Mouse (Mus musculus): Measurements from ENCODE around the gene Cdk14.

The Cdk14 gene

GRCm38 (mm10) chr5:5054270-5054669 is 365.8 kb downstream of the Cdk14 start:
- no peak for DNase-seq

DNA sequence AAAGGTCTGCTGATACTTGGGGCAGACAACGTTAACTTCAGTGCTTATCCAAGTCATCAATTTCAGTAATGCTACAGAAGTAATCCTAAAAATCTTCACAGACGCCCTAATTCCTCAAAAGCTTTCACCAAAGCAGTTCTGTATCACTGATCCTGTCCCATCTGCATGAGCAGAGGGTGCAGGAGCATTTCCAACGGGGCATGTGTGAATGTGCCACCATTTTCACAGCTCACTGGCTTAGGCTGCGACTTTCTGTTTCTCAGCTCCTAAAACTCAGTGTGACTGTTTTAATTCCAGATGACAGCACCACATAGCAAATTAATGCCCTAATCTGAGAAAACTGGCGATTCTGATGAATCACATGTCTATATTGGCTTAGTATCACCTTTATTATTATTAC is 375.8 kb downstream of the Cdk14 start:
- no peak for DNase-seq

GRCm38 (mm10) chr5:5042735-5043134 is 377.4 kb downstream of the Cdk14 start:
- no peak for DNase-seq

DNA sequence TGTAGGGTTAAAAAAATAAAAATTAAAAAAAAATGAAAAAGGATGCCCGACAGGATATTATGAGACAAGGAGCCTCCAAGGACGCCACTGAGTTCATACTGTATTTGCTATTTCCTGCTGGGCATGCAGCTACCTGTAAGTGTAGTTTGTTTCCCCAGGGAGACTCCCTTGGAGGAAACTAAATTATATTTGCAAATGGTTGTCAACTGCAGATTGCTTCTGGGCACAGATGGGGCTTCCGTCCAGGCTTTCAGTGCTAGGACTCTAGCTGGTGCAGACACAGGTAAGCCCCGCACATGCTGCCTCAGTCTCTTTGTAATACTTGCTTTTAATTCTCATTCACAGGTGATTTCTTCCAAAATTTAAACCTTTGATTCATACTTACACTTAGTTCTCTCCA is 378.6 kb downstream of the Cdk14 start:
- no peak for DNase-seq

DNA sequence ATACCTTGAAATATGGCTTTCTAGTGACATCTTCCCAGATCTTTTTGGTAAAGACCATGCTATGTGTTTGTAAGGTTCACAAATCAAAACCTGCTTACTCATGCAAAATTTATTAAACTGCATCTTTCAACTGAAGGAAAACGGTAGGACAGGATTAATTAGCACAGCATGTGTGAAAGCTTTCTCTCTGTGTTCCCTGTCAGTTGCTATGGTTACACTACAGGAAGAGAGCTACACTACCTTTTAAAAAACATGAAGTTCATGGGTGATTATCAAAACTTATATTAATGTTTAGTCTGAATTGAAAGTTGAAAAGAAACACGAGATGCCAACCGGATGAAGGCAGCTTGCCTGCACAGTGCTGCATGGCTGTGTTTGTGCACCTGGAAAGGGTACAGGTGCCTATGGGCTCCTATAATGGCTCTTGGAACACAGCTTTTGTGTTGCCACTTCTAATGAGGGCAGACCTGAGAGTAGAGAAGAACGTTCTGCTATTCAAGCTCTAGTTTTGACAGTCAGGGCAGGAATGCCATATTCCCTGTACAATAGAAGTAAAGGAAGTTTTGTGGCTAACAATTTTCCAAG is 380.3 kb downstream of the Cdk14 start:
- no peak for DNase-seq

- DNase-seq, result peak; percentile 9
These were observed 386.7 kb downstream of the Cdk14 start for GRCm38 (mm10) chr5:5033445-5033844.

DNA sequence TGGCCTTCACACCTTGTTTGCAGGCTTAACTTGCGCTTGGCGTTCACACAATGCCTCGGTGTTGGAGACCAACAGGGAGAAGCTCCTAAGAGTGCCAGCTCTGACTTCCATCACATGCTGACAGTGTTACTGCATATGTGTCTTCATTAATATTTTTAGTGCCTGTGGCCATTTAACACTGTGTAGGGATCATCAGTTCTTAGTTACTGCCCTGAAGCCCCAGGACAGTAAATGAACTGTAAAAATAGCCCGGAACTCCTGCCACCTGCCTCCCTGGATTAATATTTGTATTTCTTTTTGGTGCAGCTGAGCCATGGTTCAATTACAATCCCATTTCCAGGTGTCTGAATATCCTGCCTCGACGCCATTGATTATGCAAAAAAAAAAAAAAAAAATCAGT is 387.3 kb downstream of the Cdk14 start:
- no peak for DNase-seq

DNA sequence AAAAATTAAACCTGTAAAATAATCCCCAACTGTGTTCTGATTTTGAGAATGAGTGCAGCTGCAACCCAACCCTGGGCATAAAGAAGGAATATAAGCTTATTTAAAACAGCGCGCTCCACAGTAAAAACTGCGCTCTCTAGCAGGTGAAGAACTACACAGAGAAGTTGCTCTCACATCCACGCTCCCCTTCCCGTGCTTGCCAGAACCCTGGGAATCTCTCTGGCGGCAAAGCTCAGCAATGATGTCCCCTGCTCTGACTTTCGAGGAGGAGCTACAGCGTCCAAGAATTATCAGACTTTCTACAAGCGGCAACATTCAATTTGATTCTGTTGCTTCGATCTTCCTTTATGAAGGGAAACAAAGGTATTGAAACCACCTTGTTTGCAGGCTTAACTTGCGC is 387.7 kb downstream of the Cdk14 start:
- no peak for DNase-seq

DNA sequence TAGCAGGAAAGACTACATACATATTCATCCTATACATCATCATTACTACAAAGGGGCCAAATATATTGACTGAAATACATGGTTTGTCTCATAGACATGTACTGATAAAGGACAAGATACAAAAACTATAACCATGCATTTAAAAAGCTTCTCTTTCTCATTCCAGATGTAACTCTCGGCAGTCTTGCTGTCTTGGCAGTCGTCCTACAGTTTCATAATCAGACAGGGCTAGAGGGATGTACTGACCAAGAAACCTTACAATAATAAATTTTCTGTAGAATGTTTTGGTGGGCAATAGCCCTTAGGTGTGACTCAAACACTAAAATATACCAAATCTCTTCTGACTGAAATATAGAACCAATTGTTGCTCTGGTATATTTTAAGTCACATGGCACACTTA is 389.7 kb downstream of the Cdk14 start:
- no peak for DNase-seq

DNA sequence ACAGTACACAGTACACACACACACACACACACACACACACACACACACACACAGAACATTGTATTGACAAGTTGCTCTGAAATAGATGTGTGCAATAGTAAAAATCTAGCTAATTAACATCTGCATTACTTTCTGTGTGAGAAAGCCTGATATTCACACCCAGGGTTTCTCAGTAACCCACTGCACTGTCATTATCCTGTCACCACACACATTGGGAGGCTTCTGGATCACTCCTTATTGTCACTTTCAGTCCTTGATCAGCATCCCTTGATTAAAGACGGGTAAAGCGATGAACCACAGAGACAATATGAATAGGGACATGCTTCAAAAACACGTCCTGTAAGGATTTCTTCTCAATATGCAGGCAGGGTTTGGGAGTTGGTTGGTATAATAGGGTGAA is 401.2 kb downstream of the Cdk14 start:
- no peak for DNase-seq

- DNase-seq, result no peak
These were observed 401.9 kb downstream of the Cdk14 start for GRCm38 (mm10) chr5:5018242-5018641.

- DNase-seq, result no peak
These were observed 406.3 kb downstream of the Cdk14 start for GRCm38 (mm10) chr5:5013783-5014182.

GRCm38 (mm10) chr5:5012521-5013346 is 407.4 kb downstream of the Cdk14 start:
- DNase-seq, result no peak

DNA sequence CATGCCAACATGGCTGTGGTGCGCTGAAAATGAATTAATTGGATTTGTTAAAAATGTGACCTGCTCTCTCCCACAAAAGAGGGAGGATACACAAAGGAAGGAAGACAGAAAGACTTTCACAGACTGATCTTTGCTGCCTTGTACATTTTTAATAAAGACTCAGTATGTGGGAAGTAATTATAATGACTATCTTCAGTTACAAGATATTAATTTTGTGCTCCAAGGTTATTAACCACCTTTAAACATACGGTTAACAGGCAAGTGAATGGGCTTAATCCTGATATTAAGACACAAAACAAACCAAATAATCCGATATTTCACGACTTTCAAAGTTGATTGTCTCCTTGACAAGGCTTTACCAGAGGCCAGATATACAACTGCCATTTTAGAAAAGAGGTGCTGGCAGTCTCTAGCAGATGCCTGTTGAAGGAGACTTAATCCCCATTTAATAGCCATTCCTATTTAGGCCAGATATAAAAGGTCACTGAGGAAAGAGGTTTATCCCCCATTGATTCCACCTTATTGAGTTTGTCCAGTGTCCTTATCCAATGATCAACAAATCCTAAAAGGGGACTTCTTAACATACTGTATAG is 411.9 kb downstream of the Cdk14 start:
- no peak for DNase-seq

DNA sequence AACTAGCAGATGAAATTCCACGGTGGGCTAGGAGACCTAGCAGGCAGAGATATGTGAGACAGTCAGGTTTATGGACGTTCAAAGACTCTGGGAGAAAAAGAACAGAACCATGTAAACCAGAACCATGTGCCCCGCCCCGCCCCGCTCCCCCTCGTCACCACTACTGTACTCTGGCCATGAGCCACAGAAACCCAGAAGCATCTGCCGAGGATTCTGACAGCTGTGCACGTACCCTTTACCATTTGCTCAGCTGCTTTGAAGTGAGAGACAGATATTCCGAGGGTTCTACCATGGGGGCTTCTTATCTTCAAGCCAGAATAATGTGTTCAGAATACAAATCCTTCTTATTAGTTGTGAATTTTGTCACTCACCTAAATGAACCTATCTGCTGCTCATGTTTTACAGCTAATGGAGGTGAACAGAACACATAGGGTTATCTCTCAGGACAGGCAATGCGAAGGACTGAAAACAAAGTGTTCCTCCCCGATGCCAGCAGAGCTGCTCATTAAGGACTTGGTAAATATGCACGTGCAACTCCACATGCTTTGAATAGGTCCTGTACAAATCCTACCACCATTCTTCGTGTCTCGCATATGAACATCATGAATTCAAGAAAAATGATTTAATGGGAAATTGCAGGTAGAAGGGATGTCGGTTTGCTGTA is 412.5 kb downstream of the Cdk14 start:
- no peak for DNase-seq

GRCm38 (mm10) chr5:5005633-5006032 is 414.5 kb downstream of the Cdk14 start:
- DNase-seq, result no peak

- DNase-seq, result no peak
These were observed 415.4 kb downstream of the Cdk14 start for GRCm38 (mm10) chr5:5004740-5005139.

- DNase-seq, result no peak
These were observed 426.9 kb downstream of the Cdk14 start for GRCm38 (mm10) chr5:4993192-4993601.

- no peak for DNase-seq
These were observed 429.1 kb downstream of the Cdk14 start for GRCm38 (mm10) chr5:4991023-4991422.

DNA sequence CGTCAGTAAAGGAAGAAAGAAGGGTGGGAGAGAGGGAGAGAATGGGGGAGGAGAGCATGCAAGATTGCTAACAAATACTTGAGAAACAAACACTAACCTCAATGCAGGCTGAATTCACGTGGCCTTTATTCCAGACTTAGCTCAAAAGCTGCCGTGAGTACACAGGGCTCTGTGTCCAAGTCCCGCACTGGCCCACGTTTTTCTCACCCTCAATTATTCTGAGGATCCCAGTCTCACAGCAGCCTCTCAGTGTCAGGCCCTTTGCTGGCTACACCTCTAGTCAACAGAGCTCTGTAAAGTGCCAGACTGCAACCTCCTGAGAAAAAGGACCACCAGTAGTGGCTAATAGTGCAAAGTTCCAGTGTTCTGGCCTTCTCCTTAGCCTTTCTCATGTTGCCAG is 429.9 kb downstream of the Cdk14 start:
- DNase-seq, result no peak

DNA sequence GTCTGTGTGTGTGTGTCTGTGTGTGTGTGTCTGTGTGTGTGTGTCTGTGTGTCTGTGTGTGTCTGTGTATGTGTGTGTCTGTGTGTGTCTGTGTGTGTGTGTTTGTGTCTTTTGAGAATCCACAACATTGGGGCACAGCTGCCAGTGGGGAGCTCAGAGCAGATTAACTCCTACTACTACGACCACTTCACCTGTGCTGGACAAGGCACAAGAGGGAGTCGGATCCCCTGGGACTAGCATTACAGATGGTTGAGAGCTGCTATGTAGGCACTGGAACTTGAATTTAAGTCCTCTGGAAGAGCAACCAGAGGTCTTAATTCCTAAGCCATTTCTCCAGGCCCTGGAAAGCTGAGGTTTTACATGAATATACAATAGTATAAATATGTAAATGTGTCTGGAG is 433.9 kb downstream of the Cdk14 start:
- DNase-seq, result no peak

DNA sequence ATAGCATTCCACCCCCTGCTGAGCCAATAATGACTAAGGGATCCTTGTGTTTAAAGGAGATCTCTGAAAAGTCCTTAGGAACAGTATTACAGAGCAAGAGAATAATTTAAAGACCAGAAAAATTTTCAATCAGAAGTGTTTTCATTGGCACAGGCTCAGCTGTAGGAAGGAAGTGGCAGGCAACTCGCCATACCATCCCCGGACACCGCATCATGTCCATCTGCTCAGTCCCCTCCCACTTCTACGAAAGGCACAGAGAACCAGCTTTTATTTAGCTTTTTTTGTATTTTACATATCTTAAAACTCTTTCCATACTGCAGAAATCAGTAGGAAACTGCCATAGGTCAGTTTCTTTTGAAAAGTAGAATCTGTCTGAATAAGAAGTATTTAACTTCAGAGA is 440.6 kb downstream of the Cdk14 start:
- no peak for DNase-seq

DNA sequence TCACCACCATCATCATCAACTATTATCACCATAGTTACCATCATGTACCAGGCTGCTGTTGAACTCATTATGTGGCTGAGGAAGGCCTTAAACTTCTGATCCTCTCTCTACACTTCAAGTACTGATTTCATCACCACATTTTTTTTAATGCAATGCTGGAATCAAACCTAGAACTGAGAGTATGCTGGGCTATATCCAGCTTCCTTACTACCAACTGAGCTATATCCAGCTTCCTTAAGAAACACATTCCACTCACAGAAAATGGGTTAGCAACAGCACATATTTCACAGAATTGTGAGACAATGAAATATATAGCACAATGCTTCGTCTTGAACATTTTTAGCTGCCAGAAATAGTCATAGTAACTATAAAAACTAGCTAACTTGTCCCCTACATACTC is 446.7 kb downstream of the Cdk14 start:
- DNase-seq, result no peak
